Mouse (Mus musculus) heart, embryonic 13.5 days (tissue): ENCODE results near the gene Il13. TPM values are rescaled to one million over a fixed set of nuclear protein-coding genes. Genes with fewer than 3 reads are reported as not detected.

Experiments
- ATAC-seq: fragments of 200-750 bp; cut with Nextera tagmentation; 2 replicates; pipeline ENCODE4 v1.8.0; 2017; ENCODE audit warnings: moderate TSS enrichment; ENCODE audit not compliant: insufficient number of reproducible peaks, low FRiP score, low TSS enrichment; ENCODE audit errors: extremely low read depth
- H3K27ac ChIP-seq: fragments of 300-500 bp; sonication (generic); replicated peaks from 2 replicates; pipeline ENCODE4 v1.5.1; 2015; ENCODE audit warnings: moderate library complexity, mild to moderate bottlenecking, inconsistent platforms
- H3K27me3 ChIP-seq: fragments of 300-500 bp; sonication (generic); replicated peaks from 2 replicates; pipeline ENCODE4 v1.6.1; 2015; ENCODE audit warnings: mild to moderate bottlenecking, inconsistent platforms
- H3K36me3 ChIP-seq: fragments of 300-500 bp; sonication (generic); 2 replicates; pipeline ENCODE4 v1.6.1; 2015; ENCODE audit warnings: mild to moderate bottlenecking, inconsistent platforms
- H3K4me1 ChIP-seq: fragments of 300-500 bp; sonication (generic); 2 replicates; pipeline ENCODE4 v1.6.1; 2015; ENCODE audit warnings: inconsistent platforms
- H3K4me2 ChIP-seq: fragments of 300-500 bp; sonication (generic); 2 replicates; pipeline ENCODE4 v1.6.1; 2015; ENCODE audit warnings: inconsistent platforms, mild to moderate bottlenecking, moderate library complexity
- H3K4me3 ChIP-seq: fragments of 300-500 bp; sonication (generic); 2 replicates; pipeline ENCODE4 v1.5.1; 2015; ENCODE audit warnings: moderate library complexity, mild to moderate bottlenecking, inconsistent platforms
- H3K9ac ChIP-seq: fragments of 300-500 bp; sonication (generic); 2 replicates; pipeline ENCODE4 v1.6.1; 2015; ENCODE audit warnings: inconsistent platforms, mild to moderate bottlenecking, moderate library complexity
- H3K9me3 ChIP-seq: fragments of 300-500 bp; sonication (generic); 2 replicates; pipeline ENCODE4 v1.6.1; 2016; ENCODE audit warnings: inconsistent platforms
- WGBS: fragments of 180-500 bp; shearing (Covaris S2); methylation state at CpG from one replicate; pipeline ENCODE4 v1.1.7; 2015; ENCODE audit warnings: mixed read lengths; 5-methylcytosine and 5-hydroxymethylcytosine counted together
- polyA plus RNA-seq: library from polyadenylated mRNA; unstranded; fragments of >200 nt; fragmentation: Nextera tagmentation; extraction: Ambion mirVana; gene quantifications from 2 replicates; pipeline ENCODE4 v1.2.1, GENCODE M21; 2015

Gene Il13
- polyA plus RNA-seq, 1 experiment from 2014 or later, result not detected

- Histone ChIP-seq H3K27me3 (no peaks in the 10 kb centered on the region), H3K9ac (peak overlapping the region; percentile 59), H3K4me1 (peaks cover 42% of the 10 kb centered on the region), H3K9me3 (no peaks in the 10 kb centered on the region), H3K4me2 (peak overlapping the region; percentile 30), H3K4me3 (no peak overlapping the region), H3K36me3 (peaks cover 44% of the 10 kb centered on the region), H3K27ac (peak overlapping the region; percentile 73)
- 10% methylated on average over 5 of the region's 5 CpGs for WGBS
- peak; percentile 82; the same call in 1 of the 2 replicates for ATAC-seq
Measured at GRCm38 (mm10) chr11:53655043-53655442, 20.5 kb upstream of the Il13 start.

- Histone ChIP-seq H3K4me2 (no peak overlapping the region), H3K27ac (no peak overlapping the region), H3K4me1 (peaks cover 35% of the 10 kb centered on the region), H3K36me3 (peaks cover 61% of the 10 kb centered on the region), H3K27me3 (no peaks in the 10 kb centered on the region), H3K4me3 (no peak overlapping the region), H3K9me3 (no peaks in the 10 kb centered on the region), H3K9ac (no peak overlapping the region)
- no peak for ATAC-seq
- WGBS, result 82% methylated on average over 2 of the region's 2 CpGs
Measured at GRCm38 (mm10) chr11:53652427-53652826, 17.9 kb upstream of the Il13 start.

GRCm38 (mm10) chr11:53651441-53651840 is 16.9 kb upstream of the Il13 start:
- Histone ChIP-seq H3K4me2 (no peak overlapping the region), H3K4me3 (no peak overlapping the region), H3K4me1 (peaks cover 26% of the 10 kb centered on the region), H3K36me3 (peaks cover 61% of the 10 kb centered on the region), H3K27me3 (no peaks in the 10 kb centered on the region), H3K27ac (no peak overlapping the region), H3K9me3 (no peaks in the 10 kb centered on the region), H3K9ac (no peak overlapping the region)
- WGBS, result 81% methylated on average over 4 of the region's 4 CpGs
- ATAC-seq, result no peak

- 82% methylated on average over 5 of the region's 5 CpGs for WGBS
- H3K27me3 ChIP-seq, result no peaks in the 10 kb centered on the region
- no peak overlapping the region for H3K27ac ChIP-seq
- H3K4me3 ChIP-seq, result no peak overlapping the region
- H3K4me2 ChIP-seq, result no peak overlapping the region
- ATAC-seq, result no peak
- H3K9ac ChIP-seq, result no peak overlapping the region
- peaks cover 8% of the 10 kb centered on the region for H3K4me1 ChIP-seq
- H3K9me3 ChIP-seq, result no peaks in the 10 kb centered on the region
- peaks cover 8% of the 10 kb centered on the region; the same call in 1 of the 2 replicates for H3K36me3 ChIP-seq
Measured at GRCm38 (mm10) chr11:53644017-53644416, 9.5 kb upstream of the Il13 start.

GRCm38 (mm10) chr11:53642744-53643279 is 8.3 kb upstream of the Il13 start:
- no peak overlapping the region for H3K9ac ChIP-seq
- H3K4me2 ChIP-seq, result no peak overlapping the region
- H3K27me3 ChIP-seq, result peaks cover 5% of the 10 kb centered on the region
- H3K4me1 ChIP-seq, result peaks cover 8% of the 10 kb centered on the region
- 65% methylated on average over 12 of the region's 12 CpGs for WGBS
- ATAC-seq, result no peak
- H3K9me3 ChIP-seq, result no peaks in the 10 kb centered on the region
- no peak overlapping the region for H3K27ac ChIP-seq
- H3K4me3 ChIP-seq, result no peak overlapping the region
- H3K36me3 ChIP-seq, result no peaks in the 10 kb centered on the region

GRCm38 (mm10) chr11:53637803-53638260 is 3.3 kb upstream of the Il13 start:
- H3K27me3 ChIP-seq, result peaks cover 42% of the 10 kb centered on the region
- H3K9me3 ChIP-seq, result no peaks in the 10 kb centered on the region
- 75% methylated on average over 10 of the region's 10 CpGs for WGBS
- H3K9ac ChIP-seq, result no peak overlapping the region
- no peak overlapping the region for H3K4me3 ChIP-seq
- H3K4me2 ChIP-seq, result no peak overlapping the region
- no peak for ATAC-seq
- H3K36me3 ChIP-seq, result no peaks in the 10 kb centered on the region
- H3K4me1 ChIP-seq, result peaks cover 20% of the 10 kb centered on the region
- no peak overlapping the region for H3K27ac ChIP-seq

- H3K4me2 ChIP-seq, result peak overlapping the region; percentile 45
- peaks cover 18% of the 10 kb centered on the region for H3K4me1 ChIP-seq
- H3K27me3 ChIP-seq, result peaks cover 42% of the 10 kb centered on the region
- no peak overlapping the region for H3K9ac ChIP-seq
- no peaks in the 10 kb centered on the region for H3K9me3 ChIP-seq
- H3K4me3 ChIP-seq, result peak overlapping the region; percentile 13; the same call in 1 of the 2 replicates
- WGBS, result 19% methylated on average over 21 of the region's 21 CpGs
- no peak overlapping the region for H3K27ac ChIP-seq
- ATAC-seq, result no peak
- no peaks in the 10 kb centered on the region for H3K36me3 ChIP-seq
Measured at GRCm38 (mm10) chr11:53637046-53637802, 2.7 kb upstream of the Il13 start.

GRCm38 (mm10) chr11:53636183-53636646 is 1.7 kb upstream of the Il13 start:
- Histone ChIP-seq H3K36me3 (no peaks in the 10 kb centered on the region), H3K9me3 (no peaks in the 10 kb centered on the region), H3K4me2 (peak overlapping the region; percentile 80), H3K9ac (peak overlapping the region; percentile 76), H3K27ac (no peak overlapping the region), H3K4me1 (peaks cover 18% of the 10 kb centered on the region), H3K27me3 (peaks cover 42% of the 10 kb centered on the region), H3K4me3 (peak overlapping the region; percentile 50)
- 1% methylated on average over 40 of the region's 40 CpGs for WGBS
- no peak for ATAC-seq

GRCm38 (mm10) chr11:53635590-53636182 is 1.2 kb upstream of the Il13 start:
- Histone ChIP-seq H3K27ac (no peak overlapping the region), H3K27me3 (peaks cover 42% of the 10 kb centered on the region)
- no peak for ATAC-seq

GRCm38 (mm10) chr11:53633644-53634043 is 858 bp downstream of the Il13 start:
- Histone ChIP-seq H3K4me2 (no peak overlapping the region), H3K4me3 (no peak overlapping the region), H3K36me3 (no peaks in the 10 kb centered on the region), H3K27me3 (peaks cover 39% of the 10 kb centered on the region), H3K9me3 (no peaks in the 10 kb centered on the region), H3K4me1 (peaks cover 18% of the 10 kb centered on the region), H3K9ac (no peak overlapping the region), H3K27ac (no peak overlapping the region)
- 77% methylated on average over 7 of the region's 7 CpGs for WGBS
- ATAC-seq, result no peak

More at GRCm38 (mm10) chr11:53635590-53636182, 1.2 kb upstream of the Il13 start:
- Histone ChIP-seq H3K9me3 (no peaks in the 10 kb centered on the region), H3K4me2 (peak overlapping the region; percentile 80), H3K4me3 (peak overlapping the region; percentile 50), H3K4me1 (peaks cover 18% of the 10 kb centered on the region), H3K9ac (peak overlapping the region; percentile 76), H3K36me3 (no peaks in the 10 kb centered on the region)
- 35% methylated on average over 9 of the region's 9 CpGs for WGBS

- no peak overlapping the region for H3K4me3 ChIP-seq
- 72% methylated on average over 14 of the region's 14 CpGs for WGBS
Measured at GRCm38 (mm10) chr11:53632122-53632733, 2.3 kb downstream of the Il13 start.

More at GRCm38 (mm10) chr11:53632122-53632733, 2.3 kb downstream of the Il13 start:
- H3K4me1 ChIP-seq, result peaks cover 19% of the 10 kb centered on the region
- no peak overlapping the region for H3K4me2 ChIP-seq
- peaks cover 31% of the 10 kb centered on the region for H3K27me3 ChIP-seq
- H3K9ac ChIP-seq, result no peak overlapping the region
- H3K9me3 ChIP-seq, result no peaks in the 10 kb centered on the region
- no peaks in the 10 kb centered on the region for H3K36me3 ChIP-seq
- ATAC-seq, result no peak
- H3K27ac ChIP-seq, result no peak overlapping the region
